Mouse (Mus musculus) forebrain, embryonic 14.5 days (tissue): Measurements from ENCODE around the gene Rnf10. TPM values are rescaled to one million over a fixed set of nuclear protein-coding genes. Genes with fewer than 3 reads are reported as not detected.

ENCODE experiments used
- ATAC-seq: fragments of 200-750 bp; cut with Nextera tagmentation; 2 replicates; pipeline ENCODE4 v1.8.0; 2017; ENCODE audit warnings: mild to moderate bottlenecking, moderate library complexity
- DNase-seq: peaks from one replicate; pipeline ENCODE4 v3.0.0-alpha.2; 2015; ENCODE audit warnings: low spot score
- H3K27ac ChIP-seq: fragments of 300-500 bp; sonication (generic); 2 replicates; pipeline ENCODE4 v1.5.1; 2014; ENCODE audit warnings: low read depth, mild to moderate bottlenecking, control low read depth, low read length, moderate library complexity
- H3K27me3 ChIP-seq: fragments of 300-500 bp; sonication (generic); replicated peaks from 2 replicates; pipeline ENCODE4 v1.6.1; 2014; ENCODE audit warnings: low read length, control low read depth, mixed read lengths; ENCODE audit not compliant: control insufficient read depth, insufficient read depth
- H3K36me3 ChIP-seq: fragments of 300-500 bp; sonication (generic); 2 replicates; pipeline ENCODE4 v1.6.1; 2014; ENCODE audit warnings: low read length, control low read depth; ENCODE audit not compliant: control insufficient read depth, insufficient read depth
- H3K4me1 ChIP-seq: fragments of 300-500 bp; sonication (generic); 2 replicates; pipeline ENCODE4 v1.6.1; 2014; ENCODE audit warnings: antibody characterized with exemption, low read length, control low read depth; ENCODE audit not compliant: control insufficient read depth, insufficient read depth
- H3K4me2 ChIP-seq: fragments of 300-500 bp; sonication (generic); 2 replicates; pipeline ENCODE4 v1.6.1; 2014; ENCODE audit warnings: mild to moderate bottlenecking, control low read depth, low read length
- H3K4me3 ChIP-seq: fragments of 300-500 bp; sonication (generic); 2 replicates; pipeline ENCODE4 v1.5.1; 2014; ENCODE audit warnings: low read depth, low read length, control low read depth
- H3K9ac ChIP-seq: fragments of 300-500 bp; sonication (generic); 2 replicates; pipeline ENCODE4 v1.6.1; 2014; ENCODE audit warnings: mild to moderate bottlenecking, low read length, control low read depth, moderate library complexity
- H3K9me3 ChIP-seq: fragments of 300-500 bp; sonication (generic); replicated peaks from 2 replicates; pipeline ENCODE4 v1.6.1; 2016; ENCODE audit warnings: low read length, control low read depth, mixed read lengths; ENCODE audit not compliant: control insufficient read depth
- WGBS: fragments of 180-500 bp; shearing (Covaris S2); extraction: QIAGEN DNeasy Blood & Tissue Kit; methylation state at CpG from one replicate; pipeline ENCODE4 v1.1.7; 2014; 5-methylcytosine and 5-hydroxymethylcytosine counted together
- polyA plus RNA-seq: library from polyadenylated mRNA; unstranded; fragments of >200 nt; fragmentation: Nextera tagmentation; extraction: Ambion mirVana; gene quantifications from 2 replicates; pipeline ENCODE4 v1.2.1, GENCODE M21; 2014

Gene Rnf10
- polyA plus RNA-seq, 1 experiment from 2014 or later = 64.3 TPM

- peaks cover 25% of the 10 kb centered on the region for H3K36me3 ChIP-seq
- DNase-seq (no peak), ATAC-seq (no peak)
- H3K27ac ChIP-seq = no peak overlapping the region
- peaks cover 18% of the 10 kb centered on the region for H3K4me1 ChIP-seq
- H3K9me3 ChIP-seq = no peaks in the 10 kb centered on the region
- 30% methylated on average over 13 of the region's 13 CpGs for WGBS
- H3K27me3 ChIP-seq = no peaks in the 10 kb centered on the region
- peak overlapping the region; percentile 89 for H3K4me2 ChIP-seq
- peak overlapping the region; percentile 87 for H3K4me3 ChIP-seq
- peak overlapping the region; percentile 58 for H3K9ac ChIP-seq
Measured at GRCm38 (mm10) chr5:115301615-115302014, 28.9 kb upstream of the Rnf10 start.

- Histone ChIP-seq H3K4me3 (peak within 1 kb of the TSS; percentile 87), H3K4me2 (peak within 1 kb of the TSS; percentile 89), H3K36me3 (peaks cover 31% of the 10 kb centered on the region), H3K27ac (peak within 1 kb of the TSS; percentile 94), H3K4me1 (peaks cover 18% of the 10 kb centered on the region), H3K27me3 (no peaks in the 10 kb centered on the region), H3K9ac (peak within 1 kb of the TSS; percentile 89), H3K9me3 (no peaks in the 10 kb centered on the region)
- DNase-seq = peak; percentile 99
- WGBS = under 1% methylated on average over 64 of the region's 66 CpGs
- peak; percentile 98 for ATAC-seq
Measured at GRCm38 (mm10) chr5:115300792-115301614, 28.3 kb upstream of the Rnf10 start, which contains the start of gene Dynll1. Dynll1 (minus strand) TSS chr5:115300999.

GRCm38 (mm10) chr5:115300035-115300744 lies 27.5 kb upstream of the Rnf10 start:
- peak overlapping the region; percentile 94 for H3K27ac ChIP-seq
- H3K9ac ChIP-seq = peak overlapping the region; percentile 89
- no peaks in the 10 kb centered on the region for H3K9me3 ChIP-seq
- WGBS = under 1% methylated on average over 46 of the region's 46 CpGs
- DNase-seq = peak; percentile 93
- no peaks in the 10 kb centered on the region for H3K27me3 ChIP-seq
- peaks cover 18% of the 10 kb centered on the region for H3K4me1 ChIP-seq
- peak overlapping the region; percentile 87 for H3K4me3 ChIP-seq
- peaks cover 39% of the 10 kb centered on the region for H3K36me3 ChIP-seq
- peak overlapping the region; percentile 59 for H3K4me2 ChIP-seq
- ATAC-seq = peak; percentile 15

GRCm38 (mm10) chr5:115296347-115296746 lies 23.6 kb upstream of the Rnf10 start:
- Histone ChIP-seq H3K4me3 (no peak overlapping the region), H3K4me2 (no peak overlapping the region), H3K27me3 (no peaks in the 10 kb centered on the region), H3K9me3 (no peaks in the 10 kb centered on the region), H3K27ac (no peak overlapping the region), H3K36me3 (peaks cover 60% of the 10 kb centered on the region), H3K9ac (no peak overlapping the region), H3K4me1 (peaks cover 14% of the 10 kb centered on the region)
- DNase-seq (no peak), ATAC-seq (no peak)
- 87% methylated on average over 10 of the region's 10 CpGs for WGBS

- no peak overlapping the region for H3K4me3 ChIP-seq
- WGBS = 91% methylated on average over 8 of the region's 8 CpGs
- peaks cover 80% of the 10 kb centered on the region for H3K36me3 ChIP-seq
- no peaks in the 10 kb centered on the region for H3K27me3 ChIP-seq
- H3K27ac ChIP-seq = no peak overlapping the region
- H3K9me3 ChIP-seq = no peaks in the 10 kb centered on the region
- ATAC-seq = no peak
- H3K4me1 ChIP-seq = peaks cover 7% of the 10 kb centered on the region
- no peak overlapping the region for H3K9ac ChIP-seq
- no peak for DNase-seq
- H3K4me2 ChIP-seq = no peak overlapping the region
Measured at GRCm38 (mm10) chr5:115294173-115294572, 21.5 kb upstream of the Rnf10 start.

GRCm38 (mm10) chr5:115284735-115285134 lies 12.0 kb upstream of the Rnf10 start:
- H3K36me3 ChIP-seq = peaks cover 50% of the 10 kb centered on the region
- H3K4me2 ChIP-seq = no peak overlapping the region
- H3K4me1 ChIP-seq = peaks cover 4% of the 10 kb centered on the region; the same call in 1 of the 2 replicates
- no peaks in the 10 kb centered on the region for H3K27me3 ChIP-seq
- H3K9me3 ChIP-seq = no peaks in the 10 kb centered on the region
- DNase-seq (no peak), ATAC-seq (no peak)
- H3K9ac ChIP-seq = no peak overlapping the region
- no peak overlapping the region for H3K27ac ChIP-seq
- H3K4me3 ChIP-seq = no peak overlapping the region
- WGBS = 93% methylated on average over 3 of the region's 3 CpGs

GRCm38 (mm10) chr5:115280050-115280687 lies 7.5 kb upstream of the Rnf10 start:
- Histone ChIP-seq H3K4me1 (peaks cover 4% of the 10 kb centered on the region; the same call in 1 of the 2 replicates), H3K9ac (peak overlapping the region; percentile 84), H3K4me3 (peak overlapping the region; percentile 97), H3K27me3 (no peaks in the 10 kb centered on the region), H3K4me2 (peak overlapping the region; percentile 72), H3K27ac (no peak overlapping the region), H3K9me3 (no peaks in the 10 kb centered on the region), H3K36me3 (peaks cover 21% of the 10 kb centered on the region)
- ATAC-seq (0 out of 2 replicates have a peak, but pooled peaks have one; percentile 18), DNase-seq (no peak)
- 9% methylated on average over 17 of the region's 17 CpGs for WGBS

- Histone ChIP-seq H3K27me3 (no peaks in the 10 kb centered on the region), H3K9ac (peak within 1 kb of the TSS; percentile 84), H3K36me3 (peaks cover 14% of the 10 kb centered on the region), H3K4me3 (peak within 1 kb of the TSS; percentile 97), H3K4me2 (peak within 1 kb of the TSS; percentile 72), H3K9me3 (no peaks in the 10 kb centered on the region), H3K4me1 (peaks cover 4% of the 10 kb centered on the region; the same call in 1 of the 2 replicates), H3K27ac (no peak within 1 kb of the TSS)
- DNase-seq (peak; percentile 89), ATAC-seq (peak; percentile 89)
- WGBS = 3% methylated on average over 45 of the region's 45 CpGs
Measured at GRCm38 (mm10) chr5:115279226-115280049, 6.7 kb upstream of the Rnf10 start, which contains the start of gene Coq5. Coq5 (plus strand) TSS chr5:115279666.
